Comparison of ENCODE assay signal across 23 mouse cellular contexts in the genomic region with DNA sequence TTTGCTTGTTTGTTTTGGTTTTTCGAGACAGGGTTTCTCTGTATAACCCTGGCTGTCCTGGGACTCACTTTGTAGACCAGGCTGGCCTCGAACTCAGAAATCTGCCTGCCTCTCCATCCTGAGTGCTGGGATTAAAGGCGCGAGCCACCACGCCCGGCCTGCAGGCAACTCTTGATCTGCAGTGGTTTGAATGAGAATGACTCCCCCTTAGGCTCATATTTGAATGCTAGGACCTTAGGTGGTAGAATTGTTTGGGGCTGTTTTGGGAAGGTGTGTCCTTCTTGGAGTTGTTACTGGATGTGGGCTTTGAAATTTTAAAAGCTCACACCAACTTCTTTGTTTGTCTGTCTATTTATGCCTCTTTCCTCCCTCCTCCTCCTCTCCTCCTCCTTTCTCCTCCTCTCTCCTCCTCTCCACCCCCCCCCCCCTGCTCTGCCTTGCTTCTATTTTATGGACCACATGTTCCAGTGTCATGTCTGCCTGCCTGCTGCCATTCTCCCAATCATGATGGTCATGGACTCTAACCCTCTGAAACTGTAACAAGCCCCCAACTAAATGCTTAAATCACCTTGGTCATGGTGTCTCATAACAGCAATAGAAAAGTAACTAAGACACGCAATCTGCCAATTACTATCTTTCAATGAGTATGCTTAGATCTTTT. TPM values are rescaled to one million over a fixed set of nuclear protein-coding genes. Genes with fewer than 3 reads are reported as not detected.
DNase-seq lines count a peak whose midpoint lies in the region; TF ChIP-seq lines count a peak whose summit lies in the region.
"Had no signal": no experiment of that assay in that cellular context is flagged by ENCODE, and none has a peak within 500 bp of the region (broad histone marks: within the 10 kb centered on the region; RNA-seq: fewer than 3 reads in every experiment).

No protein-coding gene starts in this region.

- TF ChIP-seq EP300 in ES-Bruce4 (IDR thresholded peaks at IDR 0.05; ENCODE audit: insufficient read depth, low read depth, low read length), result peak; percentile 99

- peak overlapping the region; percentile 74 for H3K9ac ChIP-seq in ES-Bruce4 (ENCODE audit: low read depth, poor library complexity, severe bottlenecking)
- H3K9ac ChIP-seq: embryonic facial prominence, embryonic 12.5 days; embryonic facial prominence, embryonic 15.5 days; forebrain, postnatal 0 days; heart, embryonic 15.5 days; hindbrain, embryonic 14.5 days had no signal

- peak; percentile 64 for DNase-seq in heart, adult 11 months
- DNase-seq in heart, postnatal 10 days, result no peak
- DNase-seq in R1 (ENCODE audit: low read depth, low spot score), result peak; percentile 96
- no peak for DNase-seq in layer of hippocampus, postnatal 36 days
- DNase-seq in embryo, embryonic 11 days, result no peak
- DNase-seq: adrenal gland, adult 8-10 months; adrenal gland, postnatal 25 days; cerebellum, adult 11-12 months; cerebellum, adult 8-10 months; cerebellum, postnatal 14 days; forebrain, postnatal 0 days; gastrocnemius, adult 2 months; gastrocnemius, postnatal 14 days; heart, adult 2 months; heart, postnatal 14 days; heart, postnatal 4 days; kidney, adult 18-20 months had no signal

- peak overlapping the region; percentile 100 for H3K27ac ChIP-seq in ES-Bruce4 (ENCODE audit: insufficient read depth, low read length)
- H3K27ac ChIP-seq: embryonic facial prominence, embryonic 12.5 days; embryonic facial prominence, embryonic 15.5 days; gastrocnemius, adult 2 months; heart, adult 2 months; heart, embryonic 15.5 days; hindbrain, embryonic 14.5 days; hindbrain, postnatal 0 days had no signal

- intact Hi-C loops in heart, postnatal 10 days (cut with DNase I), result no loop called here

- TF ChIP-seq CTCF in ES-Bruce4 (IDR thresholded peaks at IDR 0.05; ENCODE audit: low read depth, low read length), result no peak

- no peaks in the 10 kb centered on the region for H3K27me3 ChIP-seq in ES-Bruce4 (ENCODE audit: control insufficient read depth, insufficient read depth, low read length, poor library complexity, severe bottlenecking)
- H3K27me3 ChIP-seq: embryonic facial prominence, embryonic 12.5 days; embryonic facial prominence, embryonic 15.5 days; heart, embryonic 15.5 days had no signal

- no peak for TF ChIP-seq POLR2A in ES-Bruce4 (IDR thresholded peaks at IDR 0.05; ENCODE audit: insufficient read depth, low read length)

- no peaks in the 10 kb centered on the region for H3K36me3 ChIP-seq in ES-Bruce4 (ENCODE audit: control insufficient read depth, insufficient read depth, low read length, poor library complexity, severe bottlenecking)
- H3K36me3 ChIP-seq: embryonic facial prominence, embryonic 12.5 days; embryonic facial prominence, embryonic 15.5 days; heart, embryonic 15.5 days had no signal

- H3K4me1 ChIP-seq in ES-Bruce4 (ENCODE audit: control insufficient read depth, insufficient read depth, low read length), result peaks cover 4% of the 10 kb centered on the region
- H3K4me1 ChIP-seq: embryonic facial prominence, embryonic 12.5 days; embryonic facial prominence, embryonic 15.5 days; heart, embryonic 15.5 days had no signal

- no peak overlapping the region for H3K4me3 ChIP-seq in ES-Bruce4 (ENCODE audit: low read depth, low read length)
- H3K4me3 ChIP-seq: embryonic facial prominence, embryonic 12.5 days; embryonic facial prominence, embryonic 15.5 days; gastrocnemius, adult 2 months; heart, adult 2 months; heart, embryonic 15.5 days had no signal

- peaks cover 5% of the 10 kb centered on the region; the same call in 1 of the 2 replicates for H3K9me3 ChIP-seq in ES-Bruce4 (replicated peaks; ENCODE audit: control insufficient read depth, insufficient read depth, low read length, poor library complexity, severe bottlenecking)
- H3K9me3 ChIP-seq: embryonic facial prominence, embryonic 12.5 days; embryonic facial prominence, embryonic 15.5 days; heart, embryonic 15.5 days had no signal

RNA-seq across cellular contexts. Expression of gene Uri1, which starts 4.7 kb away (rescaled TPM):
- total RNA-seq in heart, postnatal 10 days (2021), result 10 to 100 TPM; 32.0 to 36.6 TPM
- polyA plus RNA-seq in ES-Bruce4 (2011; ENCODE audit: insufficient read depth, insufficient read length, low read depth, missing spikeins), result 182 and 205 TPM in 2 replicates
- 10 to 100 TPM; 31.2 to 33.4 TPM for total RNA-seq in layer of hippocampus, postnatal 36 days (2021)

Comparison
In these comparisons a context has a peak if more than half of its experiments do, and no peak if none do; other contexts are left out.
1. DNase-seq: peak in heart, adult 11 months (single experiment) and R1 (single experiment); none in heart, postnatal 10 days (0 of 2), layer of hippocampus, postnatal 36 days (0 of 2) and embryo, embryonic 11 days (single experiment).